Mouse (Mus musculus) thymus, postnatal 14 days (tissue): Measurements from ENCODE around the gene Syt14.
A peak's percentile ranks its signal among the peaks of the same experiment; 100 is the strongest.

Source experiments
- DNase-seq: peaks from one replicate; pipeline ENCODE4 v3.0.0; 2021

The Syt14 gene

GRCm38 (mm10) chr1:192860273-192860672 is 175.3 kb downstream of the Syt14 start:
- no peak for DNase-seq

GRCm38 (mm10) chr1:192857582-192857981 is 178.0 kb downstream of the Syt14 start:
- no peak for DNase-seq

GRCm38 (mm10) chr1:192856931-192857330 is 178.6 kb downstream of the Syt14 start:
- no peak for DNase-seq

- peak; percentile 81 for DNase-seq
Measured at GRCm38 (mm10) chr1:192856411-192856810, 179.2 kb downstream of the Syt14 start.

- peak; percentile 58 for DNase-seq
Measured at GRCm38 (mm10) chr1:192855474-192856230, 179.9 kb downstream of the Syt14 start, which contains the start of gene Sertad4. TSS of gene Sertad4 (minus strand) at chr1:192855756.

- DNase-seq = peak; percentile 46
Measured at GRCm38 (mm10) chr1:192854819-192855271, 180.7 kb downstream of the Syt14 start.

- peak; percentile 23 for DNase-seq
Measured at GRCm38 (mm10) chr1:192853988-192854818, 181.4 kb downstream of the Syt14 start.

GRCm38 (mm10) chr1:192853429-192853828 is 182.1 kb downstream of the Syt14 start:
- no peak for DNase-seq

GRCm38 (mm10) chr1:192852047-192852446 is 183.5 kb downstream of the Syt14 start:
- DNase-seq = no peak

GRCm38 (mm10) chr1:192851640-192852039 is 183.9 kb downstream of the Syt14 start:
- DNase-seq = no peak

GRCm38 (mm10) chr1:192851126-192851525 is 184.4 kb downstream of the Syt14 start:
- DNase-seq = no peak

GRCm38 (mm10) chr1:192849616-192850015 is 186.0 kb downstream of the Syt14 start:
- no peak for DNase-seq

GRCm38 (mm10) chr1:192847254-192847653 is 188.3 kb downstream of the Syt14 start:
- DNase-seq = no peak
